Comparison of ENCODE assay signal across 28 mouse cellular contexts in the genomic region with DNA sequence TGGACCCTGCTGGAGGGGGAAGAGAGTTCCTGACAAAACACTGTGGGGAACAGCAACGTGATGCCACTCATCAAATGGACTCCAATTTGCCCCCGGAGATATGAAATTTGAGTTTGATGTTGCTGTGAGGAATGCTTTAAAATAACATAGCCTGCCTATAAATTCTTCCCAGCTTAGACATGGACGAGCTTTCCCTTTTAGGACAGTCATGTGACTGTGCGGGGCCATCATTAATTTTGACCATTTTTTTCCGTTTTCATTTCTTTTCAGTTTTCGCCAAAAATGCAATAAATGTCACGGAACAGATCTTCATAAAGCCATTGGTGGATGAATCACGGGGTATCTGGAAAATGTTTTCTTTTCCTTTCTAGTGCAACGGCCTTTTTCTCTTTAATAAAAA. TPM values are rescaled to one million over a fixed set of nuclear protein-coding genes. Genes with fewer than 3 reads are reported as not detected.
"Had no signal": no experiment of that assay in that cellular context is flagged by ENCODE, and none has a peak within 500 bp of the region (broad histone marks: within the 10 kb centered on the region; RNA-seq: fewer than 3 reads in every experiment).

No protein-coding gene starts in this region.

- H3K9ac ChIP-seq: limb, embryonic 12.5 days; liver, embryonic 12.5 days; liver, embryonic 15.5 days; lung, embryonic 15.5 days; neural tube, embryonic 13.5 days had no signal

- DNase-seq: kidney, adult 2 months; kidney, postnatal 25 days; layer of hippocampus, postnatal 36 days; liver; lung, adult 18-20 months; lung, postnatal 10 days; lung, postnatal 36 days; midbrain, embryonic 14.5 days; right cerebral cortex, adult 18-20 months; right cerebral cortex, postnatal 14 days; right cerebral cortex, postnatal 4 days; thymus, adult 2 months; thymus, postnatal 36 days had no signal

- H3K27me3 ChIP-seq: lung, embryonic 15.5 days had no signal

- H3K36me3 ChIP-seq: limb, embryonic 12.5 days; liver, embryonic 12.5 days; liver, embryonic 15.5 days; lung, embryonic 15.5 days; midbrain, embryonic 10.5 days; neural tube, embryonic 13.5 days had no signal

- H3K4me1 ChIP-seq: liver, embryonic 15.5 days; lung, embryonic 15.5 days; neural tube, embryonic 13.5 days had no signal

- H3K9me3 ChIP-seq: limb, embryonic 12.5 days; liver, embryonic 12.5 days; liver, embryonic 15.5 days; lung, embryonic 15.5 days; megakaryocyte, embryonic 14.5 days; midbrain, embryonic 10.5 days; neural tube, embryonic 13.5 days had no signal

- ATAC-seq: intestine, postnatal 0 days; liver, embryonic 12.5 days had no signal

- H3K4me3 ChIP-seq: left cerebral cortex, adult 2 months; limb, embryonic 12.5 days; liver, embryonic 12.5 days; liver, embryonic 15.5 days; lung, embryonic 15.5 days; megakaryocyte, embryonic 14.5 days; midbrain, embryonic 10.5 days; neural tube, embryonic 13.5 days had no signal

- H3K4me2 ChIP-seq: limb, embryonic 12.5 days; liver, embryonic 12.5 days; liver, embryonic 15.5 days; lung, embryonic 15.5 days; neural tube, embryonic 13.5 days had no signal

- H3K27ac ChIP-seq: kidney, postnatal 0 days; left cerebral cortex, adult 2 months; liver, embryonic 12.5 days; liver, embryonic 15.5 days; lung, embryonic 15.5 days; midbrain, embryonic 10.5 days; neural tube, embryonic 13.5 days; stomach, postnatal 0 days had no signal

RNA-seq across cellular contexts. Expression of a gene that starts 25.5 kb away (rescaled TPM):
- polyA plus RNA-seq: kidney, embryonic 14.5 days; limb, embryonic 12.5 days; lung, embryonic 15.5 days; midbrain, embryonic 10.5 days; midbrain, embryonic 14.5 days; stomach, embryonic 14.5 days; urinary bladder, adult 2 months had no signal

RNA-seq across cellular contexts. Expression of a gene that starts 50.6 kb away (rescaled TPM):
- polyA plus RNA-seq: intestine, postnatal 0 days; large intestine, adult 2 months; liver, embryonic 12.5 days; liver, embryonic 15.5 days; midbrain, embryonic 14.5 days; urinary bladder, adult 2 months had no signal
